Mouse (Mus musculus): ENCODE data around the gene Npas4. TPM values are rescaled to one million over a fixed set of nuclear protein-coding genes. Genes with fewer than 3 reads are reported as not detected.

Npas4 gene
- total and polyA plus RNA-seq, 2 experiments from 2014 or later = 0.03 to 0.15 TPM

GRCm38 (mm10) chr19:5017611-5018010 lies 27.5 kb upstream of the Npas4 start:
- H3K9ac ChIP-seq (replicated peaks; ENCODE audit: low read depth, low read length) = no peak overlapping the region
- no peak overlapping the region for H3K4me3 ChIP-seq (ENCODE audit: low read depth, low read length)
- no peaks in the 10 kb centered on the region for H3K27me3 ChIP-seq (ENCODE audit: control insufficient read depth, insufficient read depth, low read length)
- ATAC-seq (ENCODE audit: insufficient read depth, low read depth) (no peak), DNase-seq (ENCODE audit: low spot score) (no peak)
- H3K36me3 ChIP-seq (replicated peaks; ENCODE audit: control insufficient read depth, insufficient read depth, low read length) = no peaks in the 10 kb centered on the region
- no peaks in the 10 kb centered on the region for H3K9me3 ChIP-seq (replicated peaks; ENCODE audit: control insufficient read depth, low read length)
- H3K4me1 ChIP-seq (ENCODE audit: control insufficient read depth, insufficient read depth) = peaks cover 14% of the 10 kb centered on the region
- H3K27ac ChIP-seq (ENCODE audit: low read depth) = no peak overlapping the region
- no peak overlapping the region for H3K4me2 ChIP-seq (ENCODE audit: low read depth, low read length)
- 67% methylated on average over 4 of the region's 4 CpGs for WGBS
- TF ChIP-seq EP300 (IDR thresholded peaks at IDR 0.05; ENCODE audit: low read depth) = no peak
- no peak for TF ChIP-seq CTCF (IDR thresholded peaks at IDR 0.05; ENCODE audit: low read depth)

- H3K4me1 ChIP-seq (ENCODE audit: control insufficient read depth, insufficient read depth) = peaks cover 14% of the 10 kb centered on the region
- ATAC-seq (ENCODE audit: insufficient read depth, low read depth) (peak; percentile 73), DNase-seq (ENCODE audit: low spot score) (peak; percentile 86)
- no peaks in the 10 kb centered on the region for H3K36me3 ChIP-seq (replicated peaks; ENCODE audit: control insufficient read depth, insufficient read depth, low read length)
- 21% methylated on average over 12 of the region's 12 CpGs for WGBS
- peak overlapping the region; percentile 45; the same call in 1 of the 2 replicates for H3K9ac ChIP-seq (replicated peaks; ENCODE audit: low read depth, low read length)
- no peaks in the 10 kb centered on the region for H3K9me3 ChIP-seq (replicated peaks; ENCODE audit: control insufficient read depth, low read length)
- peak; percentile 90 for TF ChIP-seq CTCF (IDR thresholded peaks at IDR 0.05; ENCODE audit: low read depth)
- TF ChIP-seq EP300 (IDR thresholded peaks at IDR 0.05; ENCODE audit: low read depth) = no peak
- H3K27me3 ChIP-seq (ENCODE audit: control insufficient read depth, insufficient read depth, low read length) = no peaks in the 10 kb centered on the region
- H3K4me3 ChIP-seq (ENCODE audit: low read depth, low read length) = no peak overlapping the region
- peak overlapping the region; percentile 98 for H3K27ac ChIP-seq (ENCODE audit: low read depth)
- peak overlapping the region; percentile 45; the same call in 1 of the 2 replicates for H3K4me2 ChIP-seq (ENCODE audit: low read depth, low read length)
Observed at GRCm38 (mm10) chr19:5016782-5017181, 26.7 kb upstream of the Npas4 start.

- Histone ChIP-seq H3K9me3 (replicated peaks; ENCODE audit: control insufficient read depth, low read length) (no peaks in the 10 kb centered on the region), H3K9ac (replicated peaks; ENCODE audit: low read depth, low read length) (peak overlapping the region; percentile 45; the same call in 1 of the 2 replicates), H3K4me2 (ENCODE audit: low read depth, low read length) (peak overlapping the region; percentile 45), H3K27me3 (ENCODE audit: control insufficient read depth, insufficient read depth, low read length) (no peaks in the 10 kb centered on the region), H3K4me3 (ENCODE audit: low read depth, low read length) (no peak overlapping the region), H3K36me3 (replicated peaks; ENCODE audit: control insufficient read depth, insufficient read depth, low read length) (no peaks in the 10 kb centered on the region), H3K4me1 (ENCODE audit: control insufficient read depth, insufficient read depth) (peaks cover 14% of the 10 kb centered on the region), H3K27ac (ENCODE audit: low read depth) (peak overlapping the region; percentile 98)
- ATAC-seq (ENCODE audit: insufficient read depth, low read depth) = peak; percentile 93
- TF ChIP-seq CTCF (IDR thresholded peaks at IDR 0.05; ENCODE audit: low read depth) = no peak
- TF ChIP-seq EP300 (IDR thresholded peaks at IDR 0.05; ENCODE audit: low read depth) = no peak
- WGBS = 11% methylated on average over 10 of the region's 10 CpGs
- peak; percentile 83 for DNase-seq (ENCODE audit: low spot score)
Observed at GRCm38 (mm10) chr19:5016221-5016742, 26.2 kb upstream of the Npas4 start.

- ATAC-seq (ENCODE audit: insufficient read depth, low read depth) (no peak), DNase-seq (ENCODE audit: low spot score) (peak; percentile 67)
- no peaks in the 10 kb centered on the region for H3K9me3 ChIP-seq (replicated peaks; ENCODE audit: control insufficient read depth, low read length)
- WGBS = 22% methylated on average over 8 of the region's 8 CpGs
- H3K4me1 ChIP-seq (ENCODE audit: control insufficient read depth, insufficient read depth) = peaks cover 14% of the 10 kb centered on the region
- H3K4me2 ChIP-seq (ENCODE audit: low read depth, low read length) = no peak overlapping the region
- TF ChIP-seq EP300 (IDR thresholded peaks at IDR 0.05; ENCODE audit: low read depth) (no peak), CTCF (IDR thresholded peaks at IDR 0.05; ENCODE audit: low read depth) (peak; percentile 58)
- no peak overlapping the region for H3K9ac ChIP-seq (replicated peaks; ENCODE audit: low read depth, low read length)
- H3K4me3 ChIP-seq (ENCODE audit: low read depth, low read length) = no peak overlapping the region
- H3K36me3 ChIP-seq (replicated peaks; ENCODE audit: control insufficient read depth, insufficient read depth, low read length) = no peaks in the 10 kb centered on the region
- H3K27ac ChIP-seq (ENCODE audit: low read depth) = peak overlapping the region; percentile 98
- no peaks in the 10 kb centered on the region for H3K27me3 ChIP-seq (ENCODE audit: control insufficient read depth, insufficient read depth, low read length)
Observed at GRCm38 (mm10) chr19:5014961-5015398, 24.9 kb upstream of the Npas4 start.

- Histone ChIP-seq H3K9me3 (replicated peaks; ENCODE audit: control insufficient read depth, low read length) (no peaks in the 10 kb centered on the region), H3K4me1 (ENCODE audit: control insufficient read depth, insufficient read depth) (peaks cover 14% of the 10 kb centered on the region), H3K4me3 (ENCODE audit: low read depth, low read length) (no peak overlapping the region), H3K27me3 (ENCODE audit: control insufficient read depth, insufficient read depth, low read length) (no peaks in the 10 kb centered on the region), H3K4me2 (ENCODE audit: low read depth, low read length) (no peak overlapping the region), H3K9ac (replicated peaks; ENCODE audit: low read depth, low read length) (no peak overlapping the region), H3K36me3 (replicated peaks; ENCODE audit: control insufficient read depth, insufficient read depth, low read length) (no peaks in the 10 kb centered on the region), H3K27ac (ENCODE audit: low read depth) (no peak overlapping the region)
- DNase-seq (ENCODE audit: low spot score) (no peak), ATAC-seq (ENCODE audit: insufficient read depth, low read depth) (no peak)
- 22% methylated on average over 8 of the region's 8 CpGs for WGBS
- TF ChIP-seq CTCF (IDR thresholded peaks at IDR 0.05; ENCODE audit: low read depth) = no peak
Observed at GRCm38 (mm10) chr19:5013138-5013537, 23.0 kb upstream of the Npas4 start.

- TF ChIP-seq CTCF (IDR thresholded peaks at IDR 0.05; ENCODE audit: low read depth) = no peak
- no peak for TF ChIP-seq EP300 (IDR thresholded peaks at IDR 0.05; ENCODE audit: low read depth)
- Histone ChIP-seq H3K4me1 (ENCODE audit: control insufficient read depth, insufficient read depth) (peaks cover 8% of the 10 kb centered on the region; the same call in 1 of the 2 replicates), H3K36me3 (replicated peaks; ENCODE audit: control insufficient read depth, insufficient read depth, low read length) (no peaks in the 10 kb centered on the region), H3K27ac (ENCODE audit: low read depth) (no peak overlapping the region), H3K9me3 (replicated peaks; ENCODE audit: control insufficient read depth, low read length) (no peaks in the 10 kb centered on the region), H3K4me2 (ENCODE audit: low read depth, low read length) (no peak overlapping the region), H3K27me3 (ENCODE audit: control insufficient read depth, insufficient read depth, low read length) (no peaks in the 10 kb centered on the region), H3K4me3 (ENCODE audit: low read depth, low read length) (no peak overlapping the region), H3K9ac (replicated peaks; ENCODE audit: low read depth, low read length) (no peak overlapping the region)
- DNase-seq (ENCODE audit: low spot score) = no peak
- ATAC-seq (ENCODE audit: insufficient read depth, low read depth) = no peak
- 59% methylated on average over 4 of the region's 4 CpGs for WGBS
Observed at GRCm38 (mm10) chr19:5004925-5005324, 14.8 kb upstream of the Npas4 start.
